Mouse (Mus musculus) kidney, adult 18-20 months (tissue): ENCODE results near the gene Lmo2.
"Not testable (repeated sequence)": the region's sequence is repeated elsewhere in the genome, so short reads cannot be mapped to it uniquely, and the experiment has no call there.

ENCODE experiments used
- DNase-seq: peaks from one replicate; pipeline ENCODE4 v3.0.0; 2021

The Lmo2 gene

DNA sequence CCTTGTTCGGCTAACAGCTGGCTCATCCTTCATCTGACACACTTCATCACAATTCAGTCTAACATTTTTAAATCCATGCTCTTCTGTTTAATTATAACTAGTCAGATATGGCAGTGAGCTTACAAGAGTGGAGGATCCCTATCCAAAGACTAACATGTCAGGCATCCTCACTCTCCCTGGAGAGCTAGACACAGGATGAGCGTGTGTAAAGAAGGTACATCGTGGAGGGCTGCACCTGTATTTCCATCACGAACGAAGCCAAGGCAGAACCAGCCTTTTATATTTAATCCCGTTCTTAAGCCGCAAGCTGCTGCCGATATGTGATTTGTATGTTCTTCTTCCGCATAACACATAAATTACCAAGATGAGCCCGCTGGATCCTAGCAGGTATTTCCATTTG, 25.4 kb downstream of the Lmo2 start:
- DNase-seq, result no peak

DNA sequence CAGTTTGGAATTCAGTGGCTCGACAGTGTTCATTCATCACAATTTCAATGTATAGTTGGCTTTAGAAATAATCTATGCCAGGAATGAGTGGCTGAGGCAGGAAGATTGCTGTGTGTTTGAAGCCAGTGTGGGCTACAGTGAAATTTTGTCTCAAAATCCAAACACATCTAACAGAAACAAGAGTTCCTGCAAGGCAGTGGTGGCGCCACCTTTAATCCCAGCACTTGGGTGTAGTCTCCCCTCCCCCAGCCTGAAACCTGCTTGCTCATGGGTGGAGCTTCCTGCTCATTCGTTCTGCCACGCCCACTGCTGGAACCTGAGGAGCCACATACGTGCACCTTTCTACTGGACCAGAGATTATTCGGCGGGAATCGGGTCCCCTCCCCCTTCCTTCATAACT, 29.8 kb downstream of the Lmo2 start:
- not testable (repeated sequence) for DNase-seq

DNA sequence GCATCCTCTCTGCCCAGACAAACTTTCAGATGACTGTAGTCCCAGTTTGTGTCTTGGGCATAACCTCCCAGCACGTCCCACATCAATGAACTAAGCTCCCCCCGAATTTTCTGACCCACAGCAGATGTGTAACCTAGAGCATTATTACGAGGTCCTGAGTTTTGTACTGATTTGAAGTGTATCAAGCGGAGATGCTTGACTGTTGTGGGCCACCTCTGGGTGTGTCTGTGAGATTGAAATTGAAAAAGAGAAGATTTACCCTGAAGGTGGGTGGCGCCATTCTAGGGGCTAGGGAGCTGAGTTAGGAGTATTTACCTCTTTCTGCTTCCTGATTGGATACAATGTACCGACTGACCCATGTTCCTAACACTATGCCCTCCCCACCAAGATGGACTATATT, 31.9 kb downstream of the Lmo2 start:
- no peak for DNase-seq

- no peak for DNase-seq
Observed at GRCm38 (mm10) chr2:103991303-103991702, 33.5 kb downstream of the Lmo2 start.

GRCm38 (mm10) chr2:103992162-103992561, 34.4 kb downstream of the Lmo2 start:
- no peak for DNase-seq

DNA sequence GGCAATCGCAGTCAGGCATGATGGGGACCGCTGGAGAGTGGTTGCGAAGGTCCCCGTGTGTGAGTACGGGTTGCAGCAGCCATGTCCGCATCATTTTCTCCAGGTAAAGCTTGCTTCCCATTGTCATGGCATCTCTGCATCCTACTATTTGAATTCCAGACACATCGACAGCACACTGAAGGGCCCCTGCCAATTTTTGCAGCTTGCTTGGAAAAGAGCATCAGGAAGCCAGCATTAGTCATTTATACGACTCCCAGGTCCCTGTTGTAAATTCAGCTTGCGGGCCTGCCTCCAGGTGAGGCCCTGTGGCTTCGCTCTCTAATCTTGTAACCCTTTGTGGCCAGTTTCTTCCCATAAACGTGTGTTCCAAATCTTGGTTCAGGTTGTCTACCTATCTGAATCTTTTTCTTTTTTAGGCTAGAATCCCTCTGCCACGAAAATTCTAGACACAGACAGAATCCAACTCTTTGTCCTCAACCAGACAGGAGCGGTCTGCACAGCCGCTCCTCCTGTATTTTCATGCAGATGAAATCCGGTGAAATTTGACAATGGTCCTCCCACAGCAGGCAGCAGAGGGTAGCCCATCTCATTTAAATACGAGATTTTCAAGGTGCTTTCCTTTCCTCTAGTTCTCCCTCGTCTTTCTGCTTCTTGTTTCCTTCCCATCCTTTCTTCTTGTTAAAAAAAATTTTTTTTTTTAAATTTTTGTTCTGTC, 35.0 kb downstream of the Lmo2 start:
- no peak for DNase-seq

DNA sequence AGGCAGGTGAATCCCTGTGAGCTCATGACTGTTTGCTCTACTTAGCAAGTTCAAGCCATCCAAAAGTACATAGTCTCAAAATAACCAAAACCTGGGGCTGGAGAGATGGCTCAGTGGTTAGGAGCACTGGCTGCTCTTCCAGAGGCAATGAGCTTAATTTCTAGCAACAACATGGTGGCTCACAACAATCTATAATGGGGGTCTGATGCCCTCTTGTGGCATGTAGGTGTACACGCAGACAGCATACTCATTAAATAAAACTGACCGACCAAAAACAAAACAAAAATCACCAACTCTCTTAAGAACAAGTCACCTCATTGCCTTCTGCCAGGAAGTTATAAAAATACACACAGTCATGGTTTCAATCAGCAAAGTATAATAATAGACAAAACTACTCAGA, 43.3 kb downstream of the Lmo2 start:
- DNase-seq, result no peak

DNA sequence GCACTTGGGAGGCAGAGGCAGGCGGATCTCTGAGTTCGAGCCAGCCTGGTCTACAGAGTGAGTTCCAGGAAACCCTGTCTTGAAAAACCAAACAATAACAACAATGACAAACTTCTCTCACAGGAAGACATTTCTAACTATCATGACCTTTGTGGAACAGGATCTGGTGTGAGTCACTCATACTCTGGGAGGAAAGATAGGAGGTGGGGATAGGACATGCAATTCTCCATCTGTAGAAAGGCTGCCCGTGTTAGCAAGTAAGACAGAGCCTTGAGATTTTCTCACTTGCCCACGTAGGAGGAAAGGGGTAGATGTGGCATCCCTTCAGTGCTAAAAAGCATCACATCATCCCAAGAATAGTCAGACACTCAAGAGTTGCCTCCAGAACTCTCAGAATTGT, 44.1 kb downstream of the Lmo2 start:
- DNase-seq, result no peak

DNA sequence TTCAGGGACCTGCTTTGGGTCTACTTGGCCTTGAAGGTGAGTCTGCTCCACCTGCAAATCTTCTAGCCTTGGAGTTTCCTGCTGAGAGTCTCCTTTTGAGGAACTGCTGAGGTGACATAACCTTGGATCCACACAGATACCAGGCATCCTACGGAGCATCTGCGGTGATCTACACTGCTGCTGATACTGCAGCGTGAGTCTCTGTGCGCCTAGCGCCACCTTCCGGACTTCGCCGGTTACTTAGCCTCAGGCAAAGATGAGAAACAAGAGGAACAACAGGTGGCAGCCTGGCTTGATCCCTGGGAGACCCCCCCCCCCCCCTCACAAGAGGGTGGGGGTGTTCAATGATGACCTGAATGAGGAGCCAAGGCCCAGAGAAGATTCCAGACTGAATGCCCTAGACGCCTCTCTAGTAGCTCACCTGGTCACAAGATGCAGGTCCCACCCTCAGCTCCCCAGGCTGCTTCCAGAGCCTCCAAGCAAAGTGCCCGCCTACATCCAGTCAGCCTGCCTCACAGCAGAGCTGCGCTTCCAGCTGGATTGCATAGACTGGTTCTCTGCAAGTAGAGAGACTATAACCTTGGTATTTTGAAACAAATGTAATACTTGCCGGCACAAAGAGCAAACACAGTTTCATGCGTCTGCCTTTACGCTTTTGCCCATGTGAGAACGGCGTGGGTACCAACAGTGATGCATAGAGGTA, 45.1 kb downstream of the Lmo2 start:
- peak; percentile 38 for DNase-seq

- no peak for DNase-seq
Observed at GRCm38 (mm10) chr2:104007793-104008519, 50.2 kb downstream of the Lmo2 start.

- DNase-seq, result not testable (repeated sequence)
Observed at GRCm38 (mm10) chr2:104008853-104009252, 51.1 kb downstream of the Lmo2 start.

DNA sequence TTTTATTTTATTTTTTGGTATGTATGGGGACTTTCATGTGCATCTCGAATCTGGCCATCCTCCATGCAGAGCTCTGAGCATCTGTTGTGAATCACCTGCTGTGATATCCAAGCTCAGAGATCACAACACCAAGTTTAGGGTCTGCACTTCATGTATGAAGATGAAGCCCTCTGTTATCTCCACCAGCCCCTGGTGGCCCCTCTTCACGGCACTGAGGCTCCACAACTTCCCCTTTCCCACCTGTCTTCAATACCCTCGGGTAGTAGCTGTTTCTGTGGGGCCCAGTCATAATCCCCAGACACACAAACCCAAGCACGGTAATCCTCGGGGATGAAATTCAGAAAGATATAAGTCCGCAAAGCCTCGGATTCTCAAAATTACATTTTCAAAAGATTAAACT, 65.3 kb downstream of the Lmo2 start:
- DNase-seq, result no peak

DNA sequence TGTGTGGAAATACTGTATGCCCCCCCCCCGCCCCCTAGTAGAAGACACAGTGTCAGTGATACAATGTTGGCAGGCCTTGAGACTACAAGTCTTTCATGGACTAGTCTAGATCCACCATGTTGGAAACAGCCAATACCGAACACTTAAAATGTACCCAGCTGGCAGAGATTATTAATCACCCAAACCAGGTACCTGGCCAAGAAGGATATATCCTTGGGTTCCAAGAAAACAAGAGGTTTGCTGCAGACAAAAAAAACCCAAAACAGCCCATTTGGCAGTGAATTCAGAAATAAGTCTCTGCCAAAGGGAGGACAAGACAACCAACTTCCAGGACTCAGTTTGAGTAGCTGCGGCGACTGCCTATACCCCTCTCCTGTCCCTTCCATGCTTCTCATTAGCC, 66.9 kb downstream of the Lmo2 start:
- DNase-seq, result no peak

- peak; percentile 91 for DNase-seq
Observed at GRCm38 (mm10) chr2:104027458-104028138, 69.8 kb downstream of the Lmo2 start, which contains the start of gene Fbxo3. TSS of gene Fbxo3 (plus strand) at chr2:104027721.

- no peak for DNase-seq
Observed at GRCm38 (mm10) chr2:104028139-104028723, 70.4 kb downstream of the Lmo2 start, which contains the start of gene 4931422A03Rik. TSS of gene 4931422A03Rik (minus strand) at chr2:104028361.

DNA sequence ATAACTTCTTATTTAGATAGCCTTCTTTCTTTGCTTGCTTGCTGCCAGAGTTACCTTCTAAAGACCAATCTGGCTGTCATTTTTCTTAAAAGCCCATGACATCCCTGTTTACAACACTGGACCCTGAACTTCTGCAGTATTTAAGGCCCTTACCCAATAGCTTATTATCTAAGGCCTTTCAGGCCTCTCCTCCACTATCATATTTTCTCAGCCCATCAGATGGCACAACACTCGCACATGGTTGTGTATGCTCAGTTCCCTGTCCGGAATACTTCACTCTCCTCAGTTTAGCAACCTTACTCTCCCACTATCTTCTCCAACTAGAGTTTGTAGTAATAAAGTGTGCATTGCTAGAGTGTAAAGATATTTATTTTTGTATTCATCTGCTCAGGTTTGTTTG, 71.3 kb downstream of the Lmo2 start:
- DNase-seq, result no peak

DNA sequence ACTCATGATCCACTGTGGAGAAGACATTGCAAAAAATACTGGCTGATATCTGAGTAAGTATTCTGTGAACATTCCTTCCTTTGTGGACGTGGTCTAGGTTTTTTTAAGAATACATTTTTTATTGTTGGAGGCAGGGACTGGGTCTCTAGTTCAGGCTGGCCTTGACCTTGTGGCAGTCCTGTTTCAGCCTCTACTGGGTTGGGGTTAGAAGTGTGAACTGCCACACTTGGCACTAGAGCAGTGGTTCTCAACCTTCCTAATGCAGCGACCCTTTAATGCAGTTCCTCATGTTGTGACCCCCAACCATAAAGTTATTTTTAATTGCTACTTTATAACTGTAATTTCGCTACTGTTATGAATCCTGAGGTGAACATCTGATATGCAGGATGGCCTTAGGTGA, 72.6 kb downstream of the Lmo2 start:
- DNase-seq, result no peak
